Mouse (Mus musculus) adrenal gland, adult 2 months (tissue): Measurements from ENCODE around the gene Olfr545. TPM values are rescaled to one million over a fixed set of nuclear protein-coding genes. Genes with fewer than 3 reads are reported as not detected.
A peak's percentile ranks its signal among the peaks of the same experiment; 100 is the strongest.

Experiments
- DNase-seq: peaks from one replicate; pipeline ENCODE4 v3.0.0; 2021
- polyA plus RNA-seq: library from polyadenylated mRNA; depleted of rRNA; stranded (reverse); fragments of >200 nt; gene quantifications from 2 replicates; pipeline ENCODE4 v1.2.3, GENCODE M21; 2012; rRNA removed
- total RNA-seq, 2 experiments: library from RNA; stranded (reverse); gene quantifications; 2 replicates each; pipeline ENCODE4 v1.2.3; 2021

Olfr545 gene
- total and polyA plus RNA-seq, 3 experiments: not detected

GRCm38 (mm10) chr7:102478926-102479325 is 20.4 kb downstream of the Olfr545 start:
- no peak for DNase-seq

GRCm38 (mm10) chr7:102478425-102478824 is 20.9 kb downstream of the Olfr545 start:
- no peak for DNase-seq

DNA sequence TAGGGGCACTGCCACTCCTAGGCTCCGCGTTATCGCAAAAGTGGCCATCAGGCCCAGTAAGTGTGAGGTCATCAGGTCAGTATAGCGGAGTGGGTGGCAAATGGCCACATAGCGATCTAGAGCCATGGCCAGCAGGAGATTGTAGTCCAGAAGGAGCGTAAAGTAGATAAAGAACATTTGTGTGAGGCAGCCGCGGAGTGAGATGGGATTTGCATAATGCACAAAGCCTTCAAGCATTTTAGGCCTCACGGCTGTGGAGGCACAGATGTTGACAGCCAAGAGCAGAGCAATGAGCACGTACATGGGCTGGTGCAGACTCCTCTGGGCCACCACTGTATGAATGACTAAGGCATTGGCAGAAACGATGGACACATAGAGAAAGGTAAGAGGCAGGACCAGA is 22.0 kb downstream of the Olfr545 start:
- DNase-seq: no peak

- DNase-seq: no peak
Observed at GRCm38 (mm10) chr7:102476601-102477000, 22.8 kb downstream of the Olfr545 start.

DNA sequence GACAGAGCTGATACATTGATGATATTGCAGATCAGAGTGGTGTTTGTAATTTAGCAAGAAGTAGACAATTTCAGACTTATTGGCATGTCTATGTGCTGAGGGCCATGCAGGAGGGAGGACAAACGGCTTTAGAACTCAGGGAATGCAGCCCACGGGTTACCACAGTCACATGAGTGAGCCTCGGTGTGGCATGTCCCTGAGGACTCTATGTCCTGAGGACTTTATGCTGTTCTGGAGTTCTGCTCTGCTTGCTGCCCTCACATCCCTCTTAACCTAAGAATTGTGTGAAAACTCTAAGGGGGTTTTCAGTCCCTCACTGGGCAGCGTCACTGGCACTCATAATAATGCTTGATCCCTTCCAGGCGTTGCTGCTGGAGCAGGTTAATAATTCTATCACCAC is 26.7 kb downstream of the Olfr545 start:
- DNase-seq: no peak

GRCm38 (mm10) chr7:102467566-102467965 is 31.8 kb downstream of the Olfr545 start:
- DNase-seq: peak; percentile 10

GRCm38 (mm10) chr7:102458618-102459380 is 40.6 kb downstream of the Olfr545 start:
- DNase-seq: no peak

- DNase-seq: peak; percentile 56
Observed at GRCm38 (mm10) chr7:102446438-102446837, 52.9 kb downstream of the Olfr545 start.

- no peak for DNase-seq
Observed at GRCm38 (mm10) chr7:102444301-102444700, 55.1 kb downstream of the Olfr545 start.

DNA sequence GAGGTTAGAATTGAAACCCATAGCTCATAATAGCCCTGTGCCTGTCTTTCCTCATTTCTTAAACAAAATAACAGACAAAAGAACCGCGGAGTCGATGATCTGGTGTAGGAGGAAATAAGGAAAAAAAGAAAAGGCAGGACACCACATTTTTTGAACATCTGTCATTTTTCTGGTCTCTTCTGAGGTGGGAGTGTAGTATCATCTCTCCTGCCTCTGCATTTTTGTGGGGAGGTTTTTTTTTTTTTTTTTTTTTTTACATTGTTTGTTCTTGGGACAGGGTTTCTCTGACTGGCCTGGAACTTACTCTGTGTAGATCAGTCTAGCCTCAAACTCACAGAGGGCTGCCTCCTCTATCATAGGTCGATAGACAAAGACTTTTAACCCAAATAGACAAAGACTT is 56.9 kb downstream of the Olfr545 start:
- no peak for DNase-seq

GRCm38 (mm10) chr7:102441657-102442391 is 57.5 kb downstream of the Olfr545 start, which contains the start of gene Rrm1:
Gene Rrm1, plus strand, starts transcription at chr7:102441695.
- DNase-seq: peak; percentile 96

Other genes with a start within 250 kb of the Olfr545 start
- gene Rhog, start 243.5 kb downstream of the Olfr545 start, total RNA-seq: 10 to 100 TPM; 48.0 to 62.7 TPM
- gene Rhog, start 243.5 kb downstream of the Olfr545 start, polyA plus RNA-seq: 60.0 and 69.0 TPM in 2 replicates
- 10 to 100 TPM; 68.2 to 74.8 TPM for gene Stim1, start 231.8 kb downstream of the Olfr545 start, total RNA-seq
- 68.4 and 77.7 TPM in 2 replicates for gene Stim1, start 231.8 kb downstream of the Olfr545 start, polyA plus RNA-seq
- gene Rrm1, start 57.9 kb downstream of the Olfr545 start, total RNA-seq: 10 to 100 TPM; 16.8 to 20.1 TPM
- 3.2 and 4.1 TPM in 2 replicates for gene Rrm1, start 57.9 kb downstream of the Olfr545 start, polyA plus RNA-seq
- not detected for gene Olfr543, start 17.9 kb downstream of the Olfr545 start, total RNA-seq
- not detected in 2 replicates for gene Olfr543, start 17.9 kb downstream of the Olfr545 start, polyA plus RNA-seq
- gene Olfr544, start 11.3 kb downstream of the Olfr545 start, total RNA-seq: not detected
- gene Olfr544, start 11.3 kb downstream of the Olfr545 start, polyA plus RNA-seq: not detected in 2 replicates
- gene Olfr547, start 35.2 kb upstream of the Olfr545 start, total RNA-seq: not detected
- not detected in 2 replicates for gene Olfr547, start 35.2 kb upstream of the Olfr545 start, polyA plus RNA-seq
- not detected for gene Olfr548-ps1, start 41.3 kb upstream of the Olfr545 start, total RNA-seq
- gene Olfr548-ps1, start 41.3 kb upstream of the Olfr545 start, polyA plus RNA-seq: not detected in 2 replicates
- gene Olfr549, start 50.3 kb upstream of the Olfr545 start, total RNA-seq: not detected
- not detected in 2 replicates for gene Olfr549, start 50.3 kb upstream of the Olfr545 start, polyA plus RNA-seq
- gene Trim21, start 65.9 kb upstream of the Olfr545 start, total RNA-seq: 10 to 100 TPM; 11.7 to 16.0 TPM
- 2.4 and 3.2 TPM in 2 replicates for gene Trim21, start 65.9 kb upstream of the Olfr545 start, polyA plus RNA-seq
- not detected for gene Olfr550, start 71.9 kb upstream of the Olfr545 start, total RNA-seq
- gene Olfr550, start 71.9 kb upstream of the Olfr545 start, polyA plus RNA-seq: not detected in 2 replicates
- not detected for gene Olfr551, start 92.3 kb upstream of the Olfr545 start, total RNA-seq
- not detected in 2 replicates for gene Olfr551, start 92.3 kb upstream of the Olfr545 start, polyA plus RNA-seq
- gene Olfr552, start 98.2 kb upstream of the Olfr545 start, total RNA-seq: under 1 TPM in 1 of 2 experiments, not detected in 1; 0.14 TPM
- gene Olfr552, start 98.2 kb upstream of the Olfr545 start, polyA plus RNA-seq: not detected in 2 replicates
- not detected for gene Olfr553, start 118.6 kb upstream of the Olfr545 start, total RNA-seq
- not detected in 2 replicates for gene Olfr553, start 118.6 kb upstream of the Olfr545 start, polyA plus RNA-seq
- gene Olfr554, start 138.9 kb upstream of the Olfr545 start, total RNA-seq: not detected
- gene Olfr554, start 138.9 kb upstream of the Olfr545 start, polyA plus RNA-seq: not detected in 2 replicates
- not detected for gene Olfr555, start 159.2 kb upstream of the Olfr545 start, total RNA-seq
- gene Olfr555, start 159.2 kb upstream of the Olfr545 start, polyA plus RNA-seq: not detected in 2 replicates
- not detected for gene Olfr556, start 165.3 kb upstream of the Olfr545 start, total RNA-seq
- gene Olfr556, start 165.3 kb upstream of the Olfr545 start, polyA plus RNA-seq: not detected in 2 replicates
- gene Trim68, start 187.8 kb upstream of the Olfr545 start, total RNA-seq: 1 to 10 TPM; 6.9 to 8.4 TPM
- 9.4 and 10.1 TPM in 2 replicates for gene Trim68, start 187.8 kb upstream of the Olfr545 start, polyA plus RNA-seq
- gene Olfr557, start 196.3 kb upstream of the Olfr545 start, total RNA-seq: not detected
- 0.03 TPM in 1 of 2 replicates, not detected in the other for gene Olfr557, start 196.3 kb upstream of the Olfr545 start, polyA plus RNA-seq
- under 1 TPM; 0.26 to 0.31 TPM for gene Olfr558, start 202.6 kb upstream of the Olfr545 start, total RNA-seq
- 0.38 and 0.51 TPM in 2 replicates for gene Olfr558, start 202.6 kb upstream of the Olfr545 start, polyA plus RNA-seq
- gene Olfr33, start 219.5 kb upstream of the Olfr545 start, total RNA-seq: not detected
- 0.11 TPM in 1 of 2 replicates, not detected in the other for gene Olfr33, start 219.5 kb upstream of the Olfr545 start, polyA plus RNA-seq
- gene Olfr559, start 227.9 kb upstream of the Olfr545 start, total RNA-seq: not detected
- gene Olfr559, start 227.9 kb upstream of the Olfr545 start, polyA plus RNA-seq: not detected in 2 replicates